Mouse (Mus musculus): ENCODE data around the gene Sqstm1. TPM values are rescaled to one million over a fixed set of nuclear protein-coding genes. Genes with fewer than 3 reads are reported as not detected.

Gene Sqstm1
- polyA plus RNA-seq, 1 experiment from 2014 or later, result 320 TPM

DNA sequence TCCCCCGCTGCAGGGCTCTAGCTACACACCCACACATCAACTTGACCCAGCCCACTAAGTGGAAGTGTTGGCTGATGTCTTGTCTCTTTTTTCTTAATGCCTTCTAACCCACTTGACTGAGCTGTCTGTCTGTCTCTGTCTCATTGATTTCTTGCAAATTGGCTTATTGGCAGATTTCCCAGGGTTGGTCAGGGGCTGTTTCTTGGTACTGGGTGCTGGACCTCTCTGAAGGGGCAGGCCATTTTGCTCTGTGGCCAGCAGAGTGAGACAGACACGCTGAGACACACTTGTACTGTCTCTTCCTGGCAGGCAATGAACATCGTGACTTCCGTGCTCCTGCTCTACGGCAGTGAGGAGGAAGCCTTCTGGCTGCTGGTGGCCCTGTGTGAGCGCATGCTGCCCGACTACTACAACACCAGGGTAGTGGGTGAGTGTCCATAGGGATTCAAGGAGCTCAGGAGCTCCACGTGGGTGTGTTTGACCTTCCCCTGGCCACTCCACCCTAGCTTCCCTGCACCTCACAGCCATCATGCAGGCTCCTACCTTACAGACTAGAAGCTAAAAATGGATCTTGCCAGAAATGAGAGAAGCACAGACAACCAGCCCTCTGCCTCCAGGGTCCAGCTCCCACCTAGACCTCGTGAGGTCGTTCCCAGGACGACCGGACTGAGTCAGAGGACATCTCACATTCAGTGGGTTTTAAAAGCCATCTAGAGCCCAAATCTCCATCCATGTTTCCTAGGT lies 55.7 kb downstream of the Sqstm1 start:
- Histone ChIP-seq H3K27ac (no peak overlapping the region), H3K36me3 (peaks cover 100% of the 10 kb centered on the region), H3K9ac (no peak overlapping the region), H3K27me3 (no peaks in the 10 kb centered on the region), H3K4me3 (no peak overlapping the region), H3K9me3 (no peaks in the 10 kb centered on the region), H3K4me1 (replicated peaks) (peaks cover 5% of the 10 kb centered on the region; the same call in 1 of the 2 replicates), H3K4me2 (no peak overlapping the region)
- ATAC-seq (ENCODE audit: low FRiP score), result no peak
- WGBS, result 91% methylated on average over 12 of the region's 12 CpGs

DNA sequence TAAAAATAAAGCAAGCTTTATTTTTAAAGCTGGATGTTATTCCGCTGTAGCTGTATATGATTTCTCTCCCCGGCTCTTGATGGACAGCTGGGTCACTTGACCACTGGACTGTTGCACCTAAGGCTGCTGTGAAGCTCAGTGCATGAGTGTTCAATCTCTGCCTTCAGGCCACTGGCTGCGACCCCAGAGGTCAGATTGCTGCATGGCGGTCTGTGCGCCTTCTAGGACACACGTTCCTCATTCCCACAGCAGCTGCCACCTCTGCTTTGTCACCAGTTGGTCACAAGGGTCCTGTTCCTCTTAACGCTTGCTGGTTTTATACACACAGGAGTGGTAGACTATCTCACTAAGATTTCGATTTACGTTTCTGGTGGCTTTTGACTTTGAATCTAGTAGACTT lies 56.5 kb downstream of the Sqstm1 start:
- Histone ChIP-seq H3K36me3 (peaks cover 100% of the 10 kb centered on the region), H3K27ac (no peak overlapping the region), H3K4me1 (replicated peaks) (peaks cover 5% of the 10 kb centered on the region; the same call in 1 of the 2 replicates), H3K4me3 (no peak overlapping the region), H3K4me2 (no peak overlapping the region), H3K9me3 (no peaks in the 10 kb centered on the region), H3K9ac (0 out of 2 replicates have a peak overlapping the region, but pooled peaks have one; percentile 29), H3K27me3 (no peaks in the 10 kb centered on the region)
- no peak for ATAC-seq (ENCODE audit: low FRiP score)
- WGBS, result 62% methylated on average over 9 of the region's 9 CpGs

DNA sequence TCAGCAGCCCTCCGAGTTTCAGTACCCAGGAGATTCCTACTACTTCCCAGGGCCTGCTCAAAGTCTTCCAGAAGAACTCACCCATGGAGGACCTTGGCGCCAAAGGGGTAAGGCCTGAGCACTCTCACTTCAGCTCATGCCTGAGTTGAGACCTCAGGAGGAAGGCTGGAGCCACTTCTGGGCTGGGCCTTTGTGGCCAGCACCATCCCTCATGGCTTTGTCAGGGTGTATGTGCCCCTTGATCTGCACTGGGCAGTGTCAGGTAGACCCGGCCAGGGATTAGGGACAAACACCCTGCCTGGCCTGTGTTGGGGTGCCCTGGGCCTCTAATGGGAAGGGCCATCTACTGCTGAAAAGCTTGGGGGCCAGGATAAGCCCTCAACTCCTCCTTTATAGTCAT lies 59.3 kb downstream of the Sqstm1 start:
- Histone ChIP-seq H3K9ac (no peak overlapping the region), H3K9me3 (no peaks in the 10 kb centered on the region), H3K36me3 (peaks cover 98% of the 10 kb centered on the region), H3K4me1 (replicated peaks) (peaks cover 5% of the 10 kb centered on the region; the same call in 1 of the 2 replicates), H3K4me2 (no peak overlapping the region), H3K27me3 (no peaks in the 10 kb centered on the region), H3K4me3 (no peak overlapping the region), H3K27ac (no peak overlapping the region)
- no peak for ATAC-seq (ENCODE audit: low FRiP score)
- 87% methylated on average over 3 of the region's 3 CpGs for WGBS

DNA sequence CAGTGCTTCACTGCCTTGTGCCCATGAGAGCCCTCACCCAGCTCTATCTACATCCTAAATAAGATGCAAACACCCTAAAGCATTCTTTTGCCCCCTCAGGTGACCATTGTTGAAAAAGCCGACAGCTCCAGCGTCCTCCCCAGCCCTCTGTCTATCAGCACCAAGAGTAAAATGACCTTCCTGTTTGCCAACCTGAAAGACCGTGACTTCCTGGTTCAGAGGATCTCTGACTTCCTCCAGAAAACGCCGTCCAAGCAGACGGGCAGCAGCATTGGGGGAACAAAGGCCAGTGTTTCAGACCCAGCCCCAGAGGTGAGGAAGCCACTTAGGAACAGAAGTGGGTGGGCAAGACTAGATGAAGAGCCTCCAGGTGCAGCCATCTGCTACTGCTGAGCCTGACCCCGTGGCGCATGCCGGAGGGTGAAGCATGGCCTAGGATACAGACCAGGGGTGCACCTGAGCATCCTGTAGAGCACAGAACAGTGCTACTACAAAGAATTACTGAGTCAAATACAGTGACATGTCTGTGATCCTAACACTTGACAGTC lies 61.0 kb downstream of the Sqstm1 start:
- no peak overlapping the region for H3K4me3 ChIP-seq
- WGBS, result 94% methylated on average over 9 of the region's 9 CpGs
- H3K4me1 ChIP-seq (replicated peaks), result peaks cover 5% of the 10 kb centered on the region; the same call in 1 of the 2 replicates
- H3K9ac ChIP-seq, result no peak overlapping the region
- H3K27me3 ChIP-seq, result no peaks in the 10 kb centered on the region
- H3K9me3 ChIP-seq, result no peaks in the 10 kb centered on the region
- H3K27ac ChIP-seq, result no peak overlapping the region
- no peak overlapping the region for H3K4me2 ChIP-seq
- no peak for ATAC-seq (ENCODE audit: low FRiP score)
- peaks cover 98% of the 10 kb centered on the region for H3K36me3 ChIP-seq

Small RNA genes within 50 kb of the gene (microRNA-seq; reads per million reads assigned to microRNA genes)
- 1.4 reads per million for gene Mir6919

Other genes starting within 250 kb of the Sqstm1 start
- gene Rnf130, start 185.5 kb downstream of the Sqstm1 start, polyA plus RNA-seq (2015; fragmentation: Nextera tagmentation; extraction: Ambion mirVana), result 60.3 and 63.6 TPM in 2 replicates
- 37.5 and 40.7 TPM in 2 replicates for gene Tbc1d9b, start 79.4 kb downstream of the Sqstm1 start, polyA plus RNA-seq (2015; fragmentation: Nextera tagmentation; extraction: Ambion mirVana)
- gene Mrnip, start 36.4 kb downstream of the Sqstm1 start, polyA plus RNA-seq (2015; fragmentation: Nextera tagmentation; extraction: Ambion mirVana), result 30.2 and 30.6 TPM in 2 replicates
- 30.4 and 36.6 TPM in 2 replicates for gene Mgat4b, start 63 bp upstream of the Sqstm1 start, polyA plus RNA-seq (2015; fragmentation: Nextera tagmentation; extraction: Ambion mirVana)
- gene Ltc4s, start 27.8 kb upstream of the Sqstm1 start, polyA plus RNA-seq (2015; fragmentation: Nextera tagmentation; extraction: Ambion mirVana), result 1.4 and 2.3 TPM in 2 replicates
- 3.2 and 3.3 TPM in 2 replicates for gene Maml1, start 81.5 kb upstream of the Sqstm1 start, polyA plus RNA-seq (2015; fragmentation: Nextera tagmentation; extraction: Ambion mirVana)
- 265 and 269 TPM in 2 replicates for gene Canx, start 114.8 kb upstream of the Sqstm1 start, polyA plus RNA-seq (2015; fragmentation: Nextera tagmentation; extraction: Ambion mirVana)
- 0.75 and 1.4 TPM in 2 replicates for gene Cby3, start 143.6 kb upstream of the Sqstm1 start, polyA plus RNA-seq (2015; fragmentation: Nextera tagmentation; extraction: Ambion mirVana)
- 534 and 549 TPM in 2 replicates for gene Hnrnph1, start 166.2 kb upstream of the Sqstm1 start, polyA plus RNA-seq (2015; fragmentation: Nextera tagmentation; extraction: Ambion mirVana)
- gene Rufy1, start 220.3 kb upstream of the Sqstm1 start, polyA plus RNA-seq (2015; fragmentation: Nextera tagmentation; extraction: Ambion mirVana), result 22.7 and 27.5 TPM in 2 replicates

Measured in hindbrain, embryonic 13.5 days (tissue).